ENCODE assay signal across 9 mouse cellular contexts in genomic region chr4:34701528-34701927, GRCm38 (mm10). TPM values are rescaled to one million over a fixed set of nuclear protein-coding genes. Genes with fewer than 3 reads are reported as not detected.
A peak's percentile ranks its signal among the peaks of the same experiment; 100 is the strongest.
DNase-seq lines count a peak whose midpoint lies in the region; ATAC-seq and TF ChIP-seq lines count a peak whose summit lies in the region.
"Had no signal": no experiment of that assay in that cellular context is flagged by ENCODE, and none has a peak within 500 bp of the region (broad histone marks: within the 10 kb centered on the region; RNA-seq: fewer than 3 reads in every experiment).

No protein-coding gene starts in this region.

- H3K9me3 ChIP-seq in neural tube, embryonic 15.5 days (replicated peaks): no peaks in the 10 kb centered on the region
- H3K9me3 ChIP-seq: hindbrain, embryonic 15.5 days had no signal

- 51% methylated on average over 5 of the region's 5 CpGs for WGBS in neural tube, embryonic 15.5 days

- no peak for ATAC-seq in neural tube, embryonic 15.5 days (ENCODE audit: low FRiP score)
- peak; percentile 62 to 72 for ATAC-seq in hematopoietic stem cell, adult 5-6 weeks (replicated peaks in 1 of 2; ENCODE audit: insufficient read depth in 1 of 2, low FRiP score in 2 of 2, low TSS enrichment in 1 of 2, low read depth in 1 of 2, poor library complexity in 2 of 2, severe bottlenecking in 2 of 2)

- H3K4me3 ChIP-seq in neural tube, embryonic 15.5 days (replicated peaks): no peak overlapping the region
- no peak overlapping the region for H3K4me3 ChIP-seq in cortical plate, adult 2 months (ENCODE audit: insufficient read depth, low read length)
- H3K4me3 ChIP-seq: hindbrain, embryonic 15.5 days had no signal

- no peak overlapping the region for H3K9ac ChIP-seq in neural tube, embryonic 15.5 days (replicated peaks)
- H3K9ac ChIP-seq: hindbrain, embryonic 15.5 days had no signal

- peak; percentile 65 for DNase-seq in neural tube, embryonic 10.5 days (ENCODE audit: extremely low spot score, low spot score)
- DNase-seq in T-cell, adult 2 months (ENCODE audit: low spot score): peak; percentile 62
- peak; percentile 66 for DNase-seq in lung, postnatal 25 days (ENCODE audit: low spot score)
- peak; percentile 21 to 51 for DNase-seq in spleen, postnatal 14 days (ENCODE audit: low spot score in 2 of 2)
- DNase-seq in frontal cortex, postnatal 14 days (ENCODE audit: low spot score in 2 of 2): no peak

- H3K27me3 ChIP-seq in neural tube, embryonic 15.5 days (replicated peaks): no peaks in the 10 kb centered on the region
- H3K27me3 ChIP-seq: hindbrain, embryonic 15.5 days had no signal

- H3K4me2 ChIP-seq in neural tube, embryonic 15.5 days: no peak overlapping the region
- H3K4me2 ChIP-seq: hindbrain, embryonic 15.5 days had no signal

- no peak overlapping the region for H3K27ac ChIP-seq in neural tube, embryonic 15.5 days (replicated peaks)
- no peak overlapping the region for H3K27ac ChIP-seq in cortical plate, adult 2 months (ENCODE audit: insufficient read depth, low read length)
- H3K27ac ChIP-seq: hindbrain, embryonic 15.5 days had no signal

- no peaks in the 10 kb centered on the region for H3K4me1 ChIP-seq in neural tube, embryonic 15.5 days
- H3K4me1 ChIP-seq in cortical plate, adult 2 months (ENCODE audit: control insufficient read depth, insufficient read depth, low read length): no peaks in the 10 kb centered on the region
- H3K4me1 ChIP-seq: hindbrain, embryonic 15.5 days had no signal

- TF ChIP-seq CTCF in cortical plate, adult 2 months (IDR thresholded peaks at IDR 0.05; ENCODE audit: extremely low read depth, insufficient read depth, low read length): peak; percentile 40

- TF ChIP-seq POLR2A in cortical plate, adult 2 months (IDR thresholded peaks at IDR 0.05; ENCODE audit: extremely low read depth, insufficient read depth, low read length): no peak

- H3K36me3 ChIP-seq in neural tube, embryonic 15.5 days: no peaks in the 10 kb centered on the region
- H3K36me3 ChIP-seq: hindbrain, embryonic 15.5 days had no signal

RNA-seq across cellular contexts. Expression of gene Slc35a1, which starts 14.3 kb away (rescaled TPM):
- polyA plus RNA-seq in neural tube, embryonic 15.5 days (2015; fragmentation: Nextera tagmentation; extraction: Ambion mirVana): 45.7 and 48.1 TPM in 2 replicates
- polyA plus RNA-seq in cortical plate, adult 2 months (2012; rRNA removed): 17.3 and 19.1 TPM in 2 replicates
- total RNA-seq in hematopoietic stem cell, adult 5-6 weeks (2017): 42.3 and 44.1 TPM in 2 replicates

RNA-seq across cellular contexts. Expression of gene Cfap206, which starts 28.5 kb away (rescaled TPM):
- 1.7 and 2.2 TPM in 2 replicates for polyA plus RNA-seq in neural tube, embryonic 15.5 days (2015; fragmentation: Nextera tagmentation; extraction: Ambion mirVana)
- 2.0 and 2.1 TPM in 2 replicates for polyA plus RNA-seq in cortical plate, adult 2 months (2012; rRNA removed)
- not detected in 2 replicates for total RNA-seq in hematopoietic stem cell, adult 5-6 weeks (2017)

RNA-seq across cellular contexts. Expression of gene Gm136, which starts 54.5 kb away (rescaled TPM):
- polyA plus RNA-seq in neural tube, embryonic 15.5 days (2015; fragmentation: Nextera tagmentation; extraction: Ambion mirVana): not detected in 2 replicates
- 0.09 TPM in 1 of 2 replicates, not detected in the other for polyA plus RNA-seq in cortical plate, adult 2 months (2012; rRNA removed)
- not detected in 2 replicates for total RNA-seq in hematopoietic stem cell, adult 5-6 weeks (2017)
- polyA plus RNA-seq: hindbrain, embryonic 15.5 days had no signal

Comparison
In these comparisons a context has a peak if more than half of its experiments do, and no peak if none do; other contexts are left out.
1. DNase-seq: peak in neural tube, embryonic 10.5 days (single experiment), T-cell, adult 2 months (single experiment), lung, postnatal 25 days (single experiment) and spleen, postnatal 14 days (2 of 2); none in frontal cortex, postnatal 14 days (0 of 2).